Mouse (Mus musculus) neural tube, embryonic 13.5 days (tissue): ENCODE data around the gene Bcan. TPM values are rescaled to one million over a fixed set of nuclear protein-coding genes. Genes with fewer than 3 reads are reported as not detected.

ENCODE experiments used
- ATAC-seq: fragments of 200-750 bp; cut with Nextera tagmentation; 2 replicates; pipeline ENCODE4 v1.8.0; 2017; ENCODE audit warnings: low read depth, mild to moderate bottlenecking, moderate TSS enrichment, moderate library complexity
- H3K27ac ChIP-seq: fragments of 300-500 bp; sonication (generic); replicated peaks from 2 replicates; pipeline ENCODE4 v1.5.1; 2015; ENCODE audit warnings: moderate library complexity, mild to moderate bottlenecking, inconsistent platforms
- H3K27me3 ChIP-seq: fragments of 300-500 bp; sonication (generic); 2 replicates; pipeline ENCODE4 v1.6.1; 2015; ENCODE audit warnings: mild to moderate bottlenecking, inconsistent platforms
- H3K36me3 ChIP-seq: fragments of 300-500 bp; sonication (generic); 2 replicates; pipeline ENCODE4 v1.6.1; 2015; ENCODE audit warnings: mild to moderate bottlenecking, inconsistent platforms
- H3K4me1 ChIP-seq: fragments of 300-500 bp; sonication (generic); replicated peaks from 2 replicates; pipeline ENCODE4 v1.6.1; 2015; ENCODE audit warnings: inconsistent platforms
- H3K4me2 ChIP-seq: fragments of 300-500 bp; sonication (generic); 2 replicates; pipeline ENCODE4 v1.6.1; 2015; ENCODE audit warnings: inconsistent platforms, mild to moderate bottlenecking, moderate library complexity
- H3K4me3 ChIP-seq: fragments of 300-500 bp; sonication (generic); 2 replicates; pipeline ENCODE4 v1.5.1; 2015; ENCODE audit warnings: mild to moderate bottlenecking, inconsistent platforms
- H3K9ac ChIP-seq: fragments of 300-500 bp; sonication (generic); 2 replicates; pipeline ENCODE4 v1.6.1; 2015; ENCODE audit warnings: moderate library complexity, mild to moderate bottlenecking, inconsistent platforms
- H3K9me3 ChIP-seq: fragments of 300-500 bp; sonication (generic); 2 replicates; pipeline ENCODE4 v1.6.1; 2016; ENCODE audit warnings: inconsistent platforms
- WGBS: fragments of 180-500 bp; shearing (Covaris S2); methylation state at CpG from one replicate; pipeline ENCODE4 v1.1.7; 2015; 5-methylcytosine and 5-hydroxymethylcytosine counted together
- polyA plus RNA-seq: library from polyadenylated mRNA; unstranded; fragments of >200 nt; fragmentation: Nextera tagmentation; extraction: Ambion mirVana; gene quantifications from 2 replicates; pipeline ENCODE4 v1.2.1, GENCODE M21; 2015

Bcan gene
- polyA plus RNA-seq, 1 experiment from 2014 or later, result 41.3 TPM

- ATAC-seq, result peak; percentile 97
- no peaks in the 10 kb centered on the region for H3K9me3 ChIP-seq
- H3K27ac ChIP-seq, result peak overlapping the region; percentile 97
- peak overlapping the region; percentile 45 for H3K4me3 ChIP-seq
- peaks cover 29% of the 10 kb centered on the region for H3K4me1 ChIP-seq
- no peaks in the 10 kb centered on the region for H3K27me3 ChIP-seq
- peak overlapping the region; percentile 78 for H3K4me2 ChIP-seq
- under 1% methylated on average over 27 of the region's 27 CpGs for WGBS
- peak overlapping the region; percentile 83 for H3K9ac ChIP-seq
- H3K36me3 ChIP-seq, result no peaks in the 10 kb centered on the region
Measured at GRCm38 (mm10) chr3:87960586-87961191, 39.3 kb downstream of the Bcan start.

GRCm38 (mm10) chr3:87960191-87960585 is 39.8 kb downstream of the Bcan start:
- ATAC-seq, result peak; percentile 9; the same call in 1 of the 2 replicates
- Histone ChIP-seq H3K4me1 (peaks cover 29% of the 10 kb centered on the region), H3K36me3 (no peaks in the 10 kb centered on the region), H3K4me2 (peak overlapping the region; percentile 78), H3K9me3 (no peaks in the 10 kb centered on the region), H3K27me3 (no peaks in the 10 kb centered on the region), H3K4me3 (peak overlapping the region; percentile 45), H3K27ac (peak overlapping the region; percentile 97), H3K9ac (peak overlapping the region; percentile 83)
- WGBS, result 2% methylated on average over 10 of the region's 10 CpGs

GRCm38 (mm10) chr3:87959371-87959770 is 40.7 kb downstream of the Bcan start:
- Histone ChIP-seq H3K27ac (peak overlapping the region; percentile 97), H3K27me3 (no peaks in the 10 kb centered on the region)
- WGBS, result 41% methylated on average over 7 of the region's 7 CpGs

GRCm38 (mm10) chr3:87958967-87959366 is 41.1 kb downstream of the Bcan start:
- H3K4me1 ChIP-seq, result peaks cover 29% of the 10 kb centered on the region
- no peak overlapping the region for H3K4me3 ChIP-seq
- no peaks in the 10 kb centered on the region for H3K27me3 ChIP-seq
- no peak overlapping the region for H3K4me2 ChIP-seq
- H3K36me3 ChIP-seq, result no peaks in the 10 kb centered on the region
- no peak overlapping the region for H3K9ac ChIP-seq
- 12% methylated on average over 1 of the region's 1 CpGs for WGBS
- no peaks in the 10 kb centered on the region for H3K9me3 ChIP-seq
- no peak for ATAC-seq
- H3K27ac ChIP-seq, result peak overlapping the region; percentile 97; the same call in 1 of the 2 replicates

More at GRCm38 (mm10) chr3:87959371-87959770, 40.7 kb downstream of the Bcan start:
- Histone ChIP-seq H3K4me1 (peaks cover 29% of the 10 kb centered on the region), H3K9me3 (no peaks in the 10 kb centered on the region), H3K4me2 (peak overlapping the region; percentile 78; the same call in 1 of the 2 replicates), H3K36me3 (no peaks in the 10 kb centered on the region), H3K9ac (no peak overlapping the region), H3K4me3 (no peak overlapping the region)
- ATAC-seq, result no peak

GRCm38 (mm10) chr3:87958476-87958875 is 41.6 kb downstream of the Bcan start:
- Histone ChIP-seq H3K27me3 (no peaks in the 10 kb centered on the region), H3K4me3 (no peak overlapping the region), H3K9me3 (no peaks in the 10 kb centered on the region), H3K27ac (no peak overlapping the region), H3K36me3 (no peaks in the 10 kb centered on the region), H3K4me2 (no peak overlapping the region), H3K9ac (no peak overlapping the region), H3K4me1 (peaks cover 30% of the 10 kb centered on the region)
- no peak for ATAC-seq
- 5% methylated on average over 4 of the region's 4 CpGs for WGBS

GRCm38 (mm10) chr3:87958056-87958455 is 42.0 kb downstream of the Bcan start:
- Histone ChIP-seq H3K4me3 (no peak overlapping the region), H3K36me3 (no peaks in the 10 kb centered on the region), H3K9me3 (no peaks in the 10 kb centered on the region), H3K4me1 (peaks cover 34% of the 10 kb centered on the region), H3K27ac (no peak overlapping the region), H3K9ac (no peak overlapping the region), H3K4me2 (no peak overlapping the region), H3K27me3 (no peaks in the 10 kb centered on the region)
- WGBS, result 14% methylated on average over 1 of the region's 1 CpGs
- no peak for ATAC-seq

GRCm38 (mm10) chr3:87952440-87952839 is 47.6 kb downstream of the Bcan start:
- H3K36me3 ChIP-seq, result no peaks in the 10 kb centered on the region
- peak; percentile 15; the same call in 1 of the 2 replicates for ATAC-seq
- peak overlapping the region; percentile 60; the same call in 1 of the 2 replicates for H3K9ac ChIP-seq
- H3K4me3 ChIP-seq, result peak overlapping the region; percentile 15
- H3K4me2 ChIP-seq, result peak overlapping the region; percentile 68
- WGBS, result 1% methylated on average over 5 of the region's 5 CpGs
- H3K4me1 ChIP-seq, result peaks cover 58% of the 10 kb centered on the region
- H3K27ac ChIP-seq, result peak overlapping the region; percentile 61
- H3K27me3 ChIP-seq, result no peaks in the 10 kb centered on the region
- no peaks in the 10 kb centered on the region for H3K9me3 ChIP-seq

GRCm38 (mm10) chr3:87951946-87952345 is 48.1 kb downstream of the Bcan start:
- H3K36me3 ChIP-seq, result no peaks in the 10 kb centered on the region
- H3K9me3 ChIP-seq, result no peaks in the 10 kb centered on the region
- WGBS, result 17% methylated on average over 12 of the region's 12 CpGs
- peak overlapping the region; percentile 60; the same call in 1 of the 2 replicates for H3K9ac ChIP-seq
- H3K4me3 ChIP-seq, result peak overlapping the region; percentile 15; the same call in 1 of the 2 replicates
- peak overlapping the region; percentile 68 for H3K4me2 ChIP-seq
- no peak for ATAC-seq
- H3K27ac ChIP-seq, result peak overlapping the region; percentile 61
- peaks cover 63% of the 10 kb centered on the region for H3K4me1 ChIP-seq
- no peaks in the 10 kb centered on the region for H3K27me3 ChIP-seq

GRCm38 (mm10) chr3:87949955-87950515 is 50.0 kb downstream of the Bcan start:
- Histone ChIP-seq H3K27ac (peak overlapping the region; percentile 61), H3K4me1 (peaks cover 82% of the 10 kb centered on the region), H3K9me3 (no peaks in the 10 kb centered on the region), H3K4me3 (peak overlapping the region; percentile 40), H3K4me2 (peak overlapping the region; percentile 68), H3K9ac (peak overlapping the region; percentile 70), H3K36me3 (no peaks in the 10 kb centered on the region), H3K27me3 (no peaks in the 10 kb centered on the region)
- 0 out of 2 replicates have a peak, but pooled peaks have one; percentile 6 for ATAC-seq
- WGBS, result 5% methylated on average over 13 of the region's 13 CpGs

- Histone ChIP-seq H3K36me3 (0 out of 2 replicates have a peak, but pooled peaks cover 1% of the 10 kb centered on the region), H3K27ac (peak overlapping the region; percentile 72), H3K4me2 (peak overlapping the region; percentile 68), H3K9me3 (no peaks in the 10 kb centered on the region), H3K9ac (peak overlapping the region; percentile 70), H3K27me3 (no peaks in the 10 kb centered on the region), H3K4me3 (peak overlapping the region; percentile 40), H3K4me1 (peaks cover 88% of the 10 kb centered on the region)
- ATAC-seq, result no peak
- 2% methylated on average over 16 of the region's 16 CpGs for WGBS
Measured at GRCm38 (mm10) chr3:87949266-87949954, 50.6 kb downstream of the Bcan start.

GRCm38 (mm10) chr3:87948378-87949265 is 51.4 kb downstream of the Bcan start, which contains the start of gene Crabp2:
TSS of gene Crabp2 (plus strand) at chr3:87948666.
- H3K9ac ChIP-seq, result peak within 1 kb of the TSS; percentile 70
- no peak for ATAC-seq
- peak within 1 kb of the TSS; percentile 40 for H3K4me3 ChIP-seq
- no peaks in the 10 kb centered on the region for H3K9me3 ChIP-seq
- peak within 1 kb of the TSS; percentile 68 for H3K4me2 ChIP-seq
- 0 out of 2 replicates have a peak, but pooled peaks cover 3% of the 10 kb centered on the region for H3K36me3 ChIP-seq
- peak within 1 kb of the TSS; percentile 72 for H3K27ac ChIP-seq
- H3K4me1 ChIP-seq, result peaks cover 90% of the 10 kb centered on the region
- no peaks in the 10 kb centered on the region for H3K27me3 ChIP-seq
- under 1% methylated on average over 35 of the region's 35 CpGs for WGBS
